Mouse (Mus musculus) 3134 (cell line): ENCODE data around the gene Mlph.

ENCODE experiments used
- DNase-seq: peaks from one replicate; pipeline ENCODE4 v3.0.0-alpha.2; 2011; ENCODE audit warnings: low spot score; ENCODE audit not compliant: insufficient read length; ENCODE audit errors: extremely low read depth

Mlph gene

GRCm38 (mm10) chr1:90967583-90967982 lies 52.7 kb downstream of the Mlph start:
- peak; percentile 53 for DNase-seq

- no peak for DNase-seq
These were observed 53.8 kb downstream of the Mlph start for GRCm38 (mm10) chr1:90968649-90969048.

- peak; percentile 47 for DNase-seq
These were observed 54.5 kb downstream of the Mlph start, which contains the start of gene Rab17 for GRCm38 (mm10) chr1:90969347-90969784. Gene Rab17, minus strand, starts transcription at chr1:90969661.

GRCm38 (mm10) chr1:90969881-90970390 lies 55.1 kb downstream of the Mlph start:
- no peak for DNase-seq

- peak; percentile 69 for DNase-seq
These were observed 58.2 kb downstream of the Mlph start for GRCm38 (mm10) chr1:90972911-90973573.

GRCm38 (mm10) chr1:90973574-90973911 lies 58.7 kb downstream of the Mlph start:
- no peak for DNase-seq

- peak; percentile 93 for DNase-seq
These were observed 60.2 kb downstream of the Mlph start for GRCm38 (mm10) chr1:90974906-90975649.

- no peak for DNase-seq
These were observed 61.1 kb downstream of the Mlph start for GRCm38 (mm10) chr1:90975960-90976359.

GRCm38 (mm10) chr1:90980638-90981330 lies 65.9 kb downstream of the Mlph start:
- DNase-seq: no peak

GRCm38 (mm10) chr1:90981346-90981745 lies 66.5 kb downstream of the Mlph start:
- DNase-seq: no peak

GRCm38 (mm10) chr1:90995916-90996315 lies 81.0 kb downstream of the Mlph start:
- DNase-seq: no peak

- DNase-seq: no peak
These were observed 82.3 kb downstream of the Mlph start for GRCm38 (mm10) chr1:90997136-90997535.

- DNase-seq: no peak
These were observed 82.8 kb downstream of the Mlph start for GRCm38 (mm10) chr1:90997641-90998040.

- DNase-seq: peak; percentile 85
These were observed 83.5 kb downstream of the Mlph start, which contains the start of gene Lrrfip1 for GRCm38 (mm10) chr1:90998268-90998890. Gene Lrrfip1, plus strand, starts transcription at chr1:90998737.

GRCm38 (mm10) chr1:90998891-90999611 lies 84.2 kb downstream of the Mlph start:
- no peak for DNase-seq

GRCm38 (mm10) chr1:90999911-91000601 lies 85.2 kb downstream of the Mlph start:
- DNase-seq: no peak
